21 mouse cellular contexts compared by ENCODE assay signal in the genomic region with DNA sequence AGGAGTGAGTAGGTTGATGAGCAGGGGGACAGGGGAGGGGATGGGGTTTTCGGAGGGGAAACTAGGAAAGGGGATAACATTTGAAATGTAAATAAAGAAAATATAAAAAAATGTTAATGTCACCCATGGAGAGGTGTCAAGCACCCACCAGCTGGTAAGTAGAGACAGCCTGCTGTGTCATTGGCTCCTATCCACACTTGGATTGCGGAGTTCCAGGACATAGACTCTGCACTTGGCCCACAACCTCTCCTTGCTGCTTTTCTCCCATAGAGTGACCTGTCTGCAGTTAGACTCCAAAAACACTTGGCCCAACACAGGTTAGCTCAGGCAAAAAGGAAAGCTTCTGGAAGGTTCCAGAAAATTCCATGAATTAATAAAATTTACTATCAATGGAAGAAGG.
A peak's percentile ranks its signal among the peaks of the same experiment; 100 is the strongest.
DNase-seq lines count a peak whose midpoint lies in the region; ATAC-seq and TF ChIP-seq lines count a peak whose summit lies in the region.
"Had no signal": no experiment of that assay in that cellular context is flagged by ENCODE, and none has a peak within 500 bp of the region (broad histone marks: within the 10 kb centered on the region; RNA-seq: fewer than 3 reads in every experiment).

No protein-coding gene starts in this region.

- no peak for TF ChIP-seq CTCF in forebrain, postnatal 0 days (IDR thresholded peaks at IDR 0.05; ENCODE audit: low read depth)

- 65% methylated on average over 2 of the region's 2 CpGs for WGBS in forebrain, postnatal 0 days

- H3K4me3 ChIP-seq in forebrain, postnatal 0 days (ENCODE audit: low read depth, low read length): no peak overlapping the region
- H3K4me3 ChIP-seq: embryonic facial prominence, embryonic 12.5 days; embryonic facial prominence, embryonic 15.5 days; hindbrain, embryonic 12.5 days; hindbrain, embryonic 15.5 days; kidney, embryonic 15.5 days had no signal

- peak; percentile 32 for DNase-seq in cerebellum, adult 11-12 months
- DNase-seq in cerebellum, postnatal 4 days (ENCODE audit: low spot score in 2 of 2): no peak
- peak; percentile 16 for DNase-seq in cerebellum, adult 8-10 months
- peak; percentile 54 to 58 for DNase-seq in cerebellum, postnatal 10 days
- DNase-seq in cerebellum, postnatal 36 days: peak; percentile 54 to 55
- DNase-seq in MN1 (ENCODE audit: low spot score): no peak
- no peak for DNase-seq in right cerebral cortex, postnatal 25 days
- no peak for DNase-seq in forebrain, postnatal 0 days
- DNase-seq: adrenal gland, adult 2 months; adrenal gland, postnatal 14 days; B cell, adult 2 months; kidney, adult 8-10 months had no signal

- no peaks in the 10 kb centered on the region for H3K9me3 ChIP-seq in forebrain, postnatal 0 days (ENCODE audit: low read length)
- H3K9me3 ChIP-seq: embryonic facial prominence, embryonic 12.5 days; embryonic facial prominence, embryonic 15.5 days; hindbrain, embryonic 12.5 days; hindbrain, embryonic 15.5 days; kidney, embryonic 15.5 days had no signal

- no peak overlapping the region for H3K27ac ChIP-seq in forebrain, postnatal 0 days (ENCODE audit: low read depth, low read length)
- H3K27ac ChIP-seq: embryonic facial prominence, embryonic 12.5 days; embryonic facial prominence, embryonic 15.5 days; hindbrain, embryonic 12.5 days; hindbrain, embryonic 15.5 days; kidney, embryonic 15.5 days had no signal

- no peaks in the 10 kb centered on the region for H3K27me3 ChIP-seq in forebrain, postnatal 0 days (ENCODE audit: insufficient read depth, low read length)
- H3K27me3 ChIP-seq: embryonic facial prominence, embryonic 12.5 days; embryonic facial prominence, embryonic 15.5 days; kidney, embryonic 15.5 days had no signal

- no peak overlapping the region for H3K4me2 ChIP-seq in forebrain, postnatal 0 days (ENCODE audit: low read depth)
- H3K4me2 ChIP-seq: embryonic facial prominence, embryonic 12.5 days; embryonic facial prominence, embryonic 15.5 days; heart, embryonic 11.5 days; hindbrain, embryonic 12.5 days; hindbrain, embryonic 15.5 days; kidney, embryonic 15.5 days had no signal

- H3K9ac ChIP-seq in forebrain, postnatal 0 days: no peak overlapping the region
- H3K9ac ChIP-seq: embryonic facial prominence, embryonic 12.5 days; embryonic facial prominence, embryonic 15.5 days; hindbrain, embryonic 12.5 days; hindbrain, embryonic 15.5 days; kidney, embryonic 15.5 days had no signal

- H3K36me3 ChIP-seq in forebrain, postnatal 0 days (ENCODE audit: insufficient read depth): no peaks in the 10 kb centered on the region
- H3K36me3 ChIP-seq: embryonic facial prominence, embryonic 12.5 days; embryonic facial prominence, embryonic 15.5 days; G1E; hindbrain, embryonic 12.5 days; hindbrain, embryonic 15.5 days; kidney, embryonic 15.5 days had no signal

- no peaks in the 10 kb centered on the region for H3K4me1 ChIP-seq in forebrain, postnatal 0 days (ENCODE audit: insufficient read depth)
- H3K4me1 ChIP-seq: embryonic facial prominence, embryonic 15.5 days; hindbrain, embryonic 15.5 days; kidney, embryonic 15.5 days had no signal

- ATAC-seq in forebrain, postnatal 0 days: no peak
- ATAC-seq: forebrain, embryonic 14.5 days; intestine, postnatal 0 days had no signal

Comparison
In these comparisons a context has a peak if more than half of its experiments do, and no peak if none do; other contexts are left out.
1. DNase-seq: peak in cerebellum, adult 11-12 months (single experiment), cerebellum, adult 8-10 months (single experiment), cerebellum, postnatal 10 days (2 of 2) and cerebellum, postnatal 36 days (2 of 2); none in cerebellum, postnatal 4 days (0 of 2), MN1 (single experiment), right cerebral cortex, postnatal 25 days (single experiment) and forebrain, postnatal 0 days (single experiment).